Mouse (Mus musculus): ENCODE measurements around the gene Shpk.

GRCm38 (mm10) chr11:73261385-73261784 lies 62.1 kb downstream of the Shpk start:
- TF ChIP-seq POLR2A (IDR thresholded peaks at IDR 0.05; ENCODE audit: low read depth, low read length) (no peak), CTCF (IDR thresholded peaks at IDR 0.05; ENCODE audit: extremely low read depth, insufficient read depth, insufficient read length, insufficient replicate concordance) (no peak)
